Mouse (Mus musculus) midbrain, embryonic 16.5 days (tissue): ENCODE results near the gene Ugt1a8. TPM values are rescaled to one million over a fixed set of nuclear protein-coding genes. Genes with fewer than 3 reads are reported as not detected.

Experiments used
- ATAC-seq: fragments of 200-750 bp; cut with Nextera tagmentation; 2 replicates; pipeline ENCODE4 v1.8.0; 2017; ENCODE audit warnings: moderate TSS enrichment
- H3K27ac ChIP-seq: fragments of 300-500 bp; sonication (generic); 2 replicates; pipeline ENCODE4 v1.5.1; 2014; ENCODE audit warnings: mild to moderate bottlenecking, low read length, mixed read lengths
- H3K27me3 ChIP-seq: fragments of 300-500 bp; sonication (generic); 2 replicates; pipeline ENCODE4 v1.6.1; 2014; ENCODE audit warnings: low read depth, low read length, mixed read lengths; ENCODE audit not compliant: control insufficient read depth, insufficient read depth
- H3K36me3 ChIP-seq: fragments of 300-500 bp; sonication (generic); 2 replicates; pipeline ENCODE4 v1.6.1; 2014; ENCODE audit warnings: mild to moderate bottlenecking, low read length, moderate library complexity, mixed read lengths; ENCODE audit not compliant: control insufficient read depth, insufficient read depth
- H3K4me1 ChIP-seq: fragments of 300-500 bp; sonication (generic); 2 replicates; pipeline ENCODE4 v1.6.1; 2014; ENCODE audit warnings: mild to moderate bottlenecking, low read length, mixed read lengths; ENCODE audit not compliant: control insufficient read depth, insufficient read depth
- H3K4me2 ChIP-seq: fragments of 300-500 bp; sonication (generic); 2 replicates; pipeline ENCODE4 v1.6.1; 2014; ENCODE audit warnings: mild to moderate bottlenecking, low read length, mixed read lengths
- H3K4me3 ChIP-seq: fragments of 300-500 bp; sonication (generic); 2 replicates; pipeline ENCODE4 v1.5.1; 2014; ENCODE audit warnings: low read depth, mild to moderate bottlenecking, low read length, moderate library complexity, mixed read lengths
- H3K9ac ChIP-seq: fragments of 300-500 bp; sonication (generic); 2 replicates; pipeline ENCODE4 v1.6.1; 2014; ENCODE audit warnings: low read depth, low read length, mixed read lengths
- H3K9me3 ChIP-seq: fragments of 300-500 bp; sonication (generic); replicated peaks from 2 replicates; pipeline ENCODE4 v1.6.1; 2014; ENCODE audit warnings: mild to moderate bottlenecking, low read length, mixed read lengths; ENCODE audit not compliant: control insufficient read depth, poor library complexity, severe bottlenecking
- WGBS: fragments of 180-500 bp; shearing (Covaris S2); extraction: QIAGEN DNeasy Blood & Tissue Kit; methylation state at CpG from one replicate; pipeline ENCODE4 v1.1.7; 2014; 5-methylcytosine and 5-hydroxymethylcytosine counted together
- polyA plus RNA-seq: library from polyadenylated mRNA; unstranded; fragments of >200 nt; fragmentation: Nextera tagmentation; extraction: Ambion mirVana; gene quantifications from 2 replicates; pipeline ENCODE4 v1.2.1, GENCODE M21; 2015

Gene Ugt1a8
- polyA plus RNA-seq, 1 experiment from 2014 or later = not detected

DNA sequence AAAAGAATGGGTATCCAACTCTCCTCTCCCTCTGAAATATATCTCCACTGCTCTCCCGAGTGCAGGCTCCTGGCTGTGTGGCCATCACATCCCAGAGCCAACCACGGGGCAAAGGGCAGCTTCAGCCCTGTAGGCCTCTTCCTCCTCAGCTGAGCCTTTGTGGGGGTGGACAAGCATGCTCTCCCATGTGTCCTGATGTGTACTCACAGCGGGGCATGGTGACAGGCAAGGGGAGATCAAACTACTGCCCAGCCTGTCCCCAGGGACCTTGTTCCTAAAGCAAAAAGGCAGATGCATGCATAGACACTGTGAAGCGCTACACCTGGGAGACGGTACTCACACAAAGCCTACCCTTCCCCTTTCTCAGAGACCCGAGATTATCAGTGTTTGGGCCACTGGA lies 172.5 kb downstream of the Ugt1a8 start:
- peaks cover 48% of the 10 kb centered on the region for H3K36me3 ChIP-seq
- H3K9ac ChIP-seq = no peak overlapping the region
- H3K9me3 ChIP-seq = peaks cover 25% of the 10 kb centered on the region

DNA sequence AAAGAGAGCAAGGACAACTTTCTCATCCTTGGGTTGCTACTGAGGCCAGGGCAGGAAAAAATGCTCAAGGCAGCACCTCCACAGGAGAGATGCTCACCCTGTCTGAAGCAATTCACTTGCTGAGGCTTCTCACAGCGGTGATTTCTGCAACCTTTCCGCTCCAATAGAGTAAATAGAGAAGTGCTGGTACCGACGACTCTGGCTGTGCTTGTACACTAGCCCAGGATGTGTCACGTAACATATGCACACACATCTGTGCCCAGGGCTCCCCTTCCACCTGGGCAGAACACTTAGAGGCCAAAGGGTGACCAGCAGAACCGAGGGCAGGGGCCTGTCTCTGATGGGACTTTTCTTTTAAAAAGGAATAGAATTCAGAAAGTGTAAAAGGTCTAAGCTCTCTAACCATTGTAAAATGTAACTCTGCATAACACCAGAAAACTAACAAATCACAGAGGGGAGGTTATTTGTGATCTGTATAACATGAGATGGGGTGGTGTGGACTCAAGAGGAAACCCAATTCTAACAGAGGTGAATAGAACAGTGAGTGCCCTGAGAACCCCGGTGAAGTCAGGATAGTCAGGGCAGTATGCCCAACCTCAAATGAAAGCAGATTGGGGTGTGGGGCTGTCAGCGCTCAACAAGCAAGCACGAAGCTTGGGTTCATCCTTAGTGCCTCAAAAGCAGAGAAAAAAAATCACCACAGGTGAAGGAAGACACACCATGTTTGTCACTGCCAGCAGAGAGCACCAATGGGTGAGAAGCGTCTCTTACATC lies 173.2 kb downstream of the Ugt1a8 start:
- H3K4me1 ChIP-seq = no peaks in the 10 kb centered on the region
- H3K9me3 ChIP-seq = peaks cover 18% of the 10 kb centered on the region
- peaks cover 54% of the 10 kb centered on the region for H3K36me3 ChIP-seq
- H3K27me3 ChIP-seq = no peaks in the 10 kb centered on the region
- H3K27ac ChIP-seq = no peak overlapping the region
- ATAC-seq = no peak
- no peak overlapping the region for H3K4me3 ChIP-seq
- WGBS = 84% methylated on average over 10 of the region's 10 CpGs
- no peak overlapping the region for H3K9ac ChIP-seq
- no peak overlapping the region for H3K4me2 ChIP-seq

More for the DNA sequence above, 172.5 kb downstream of the Ugt1a8 start:
- no peak overlapping the region for H3K4me3 ChIP-seq
- no peak overlapping the region for H3K4me2 ChIP-seq
- ATAC-seq = no peak; the same call in 1 of the 2 replicates
- no peaks in the 10 kb centered on the region for H3K4me1 ChIP-seq
- no peaks in the 10 kb centered on the region for H3K27me3 ChIP-seq
- H3K27ac ChIP-seq = no peak overlapping the region
- WGBS = 86% methylated on average over 6 of the region's 6 CpGs

DNA sequence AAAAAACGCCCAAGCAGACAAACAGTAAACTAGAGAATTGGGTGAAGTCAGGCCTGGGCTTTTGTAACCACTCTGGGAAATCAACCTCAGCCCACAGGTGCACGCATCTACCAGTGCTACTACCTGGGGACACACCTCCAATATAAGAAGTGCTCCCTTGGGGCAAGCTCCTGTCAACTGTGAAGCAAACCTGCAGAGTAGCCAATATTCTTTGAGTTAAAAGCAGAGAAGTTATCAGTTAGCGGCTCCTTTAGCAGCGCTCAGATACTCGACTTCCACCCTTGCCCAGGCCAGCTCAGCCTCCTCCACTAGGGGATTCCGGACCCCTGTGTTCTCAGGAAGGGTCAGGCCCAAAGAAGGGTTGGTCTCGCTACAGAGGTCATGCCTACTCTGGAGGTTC lies 174.1 kb downstream of the Ugt1a8 start:
- Histone ChIP-seq H3K9me3 (peaks cover 9% of the 10 kb centered on the region), H3K27me3 (no peaks in the 10 kb centered on the region), H3K27ac (no peak overlapping the region), H3K4me2 (no peak overlapping the region), H3K36me3 (peaks cover 64% of the 10 kb centered on the region), H3K9ac (no peak overlapping the region), H3K4me1 (no peaks in the 10 kb centered on the region), H3K4me3 (no peak overlapping the region)
- no peak for ATAC-seq
- 87% methylated on average over 7 of the region's 7 CpGs for WGBS

GRCm38 (mm10) chr1:88262255-88262654 lies 174.6 kb downstream of the Ugt1a8 start:
- Histone ChIP-seq H3K9me3 (peaks cover 4% of the 10 kb centered on the region; the same call in 1 of the 2 replicates), H3K4me1 (no peaks in the 10 kb centered on the region), H3K27ac (no peak overlapping the region), H3K9ac (no peak overlapping the region), H3K27me3 (no peaks in the 10 kb centered on the region), H3K4me2 (no peak overlapping the region), H3K4me3 (no peak overlapping the region), H3K36me3 (peaks cover 69% of the 10 kb centered on the region)
- no peak for ATAC-seq
- 90% methylated on average over 4 of the region's 4 CpGs for WGBS

- H3K4me1 ChIP-seq = no peaks in the 10 kb centered on the region
- 78% methylated on average over 6 of the region's 6 CpGs for WGBS
- H3K4me2 ChIP-seq = no peak overlapping the region
- H3K27ac ChIP-seq = no peak overlapping the region
- H3K27me3 ChIP-seq = no peaks in the 10 kb centered on the region
- no peak for ATAC-seq
- no peak overlapping the region for H3K9ac ChIP-seq
- no peaks in the 10 kb centered on the region for H3K9me3 ChIP-seq
- H3K36me3 ChIP-seq = peaks cover 76% of the 10 kb centered on the region
- no peak overlapping the region for H3K4me3 ChIP-seq
Measured at GRCm38 (mm10) chr1:88262961-88263360, 175.3 kb downstream of the Ugt1a8 start.

DNA sequence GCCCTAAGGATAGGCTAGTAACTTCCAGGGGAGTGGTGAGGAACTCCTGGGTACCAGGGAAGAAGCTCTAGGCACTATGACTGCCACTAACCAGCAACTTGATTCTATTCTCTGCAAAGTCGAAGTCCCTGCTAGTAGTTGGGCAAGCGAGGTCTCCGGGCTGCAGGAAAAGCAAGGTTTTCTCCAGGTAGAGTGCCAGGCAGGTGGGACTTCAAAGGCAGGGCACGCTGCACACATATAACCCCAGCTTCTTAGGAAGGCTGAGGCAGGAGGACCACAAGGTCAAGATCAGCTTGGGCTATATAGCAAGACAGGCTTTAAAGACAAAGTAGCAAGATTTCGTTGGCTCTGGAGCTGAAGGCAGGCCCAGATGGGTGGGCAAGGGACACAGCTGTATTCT lies 176.2 kb downstream of the Ugt1a8 start:
- no peak for ATAC-seq
- Histone ChIP-seq H3K27ac (no peak overlapping the region), H3K9me3 (no peaks in the 10 kb centered on the region), H3K36me3 (peaks cover 84% of the 10 kb centered on the region), H3K9ac (no peak overlapping the region), H3K4me3 (no peak overlapping the region), H3K27me3 (no peaks in the 10 kb centered on the region), H3K4me2 (no peak overlapping the region), H3K4me1 (no peaks in the 10 kb centered on the region)
- WGBS = 94% methylated on average over 5 of the region's 5 CpGs

GRCm38 (mm10) chr1:88264237-88264868 lies 176.7 kb downstream of the Ugt1a8 start:
- H3K4me2 ChIP-seq = no peak overlapping the region
- WGBS = 92% methylated on average over 7 of the region's 7 CpGs

DNA sequence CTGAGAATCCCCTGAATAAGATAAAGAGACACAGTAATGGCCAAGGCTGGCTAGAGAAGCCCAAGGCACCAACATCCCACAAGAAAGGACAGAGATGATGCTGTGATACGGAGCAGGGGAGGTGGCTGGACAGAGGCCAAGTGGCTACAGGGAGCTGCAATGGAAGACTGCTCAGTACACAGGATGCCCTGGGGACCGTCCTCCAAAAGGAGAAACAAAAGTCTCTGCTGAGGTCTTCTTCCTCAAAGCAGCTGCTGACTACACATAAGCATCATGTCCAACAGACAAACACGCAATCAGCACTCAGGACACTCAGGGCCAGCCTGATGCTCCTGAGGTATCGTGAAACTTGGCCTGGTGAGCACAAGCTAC lies 177.2 kb downstream of the Ugt1a8 start:
- no peaks in the 10 kb centered on the region for H3K27me3 ChIP-seq
- no peak overlapping the region for H3K27ac ChIP-seq
- no peaks in the 10 kb centered on the region for H3K9me3 ChIP-seq
- no peaks in the 10 kb centered on the region for H3K4me1 ChIP-seq
- H3K4me3 ChIP-seq = no peak overlapping the region
- ATAC-seq = no peak
- H3K4me2 ChIP-seq = no peak overlapping the region
- 82% methylated on average over 4 of the region's 4 CpGs for WGBS
- H3K36me3 ChIP-seq = peaks cover 93% of the 10 kb centered on the region
- H3K9ac ChIP-seq = no peak overlapping the region

More at GRCm38 (mm10) chr1:88264237-88264868, 176.7 kb downstream of the Ugt1a8 start:
- Histone ChIP-seq H3K4me1 (no peaks in the 10 kb centered on the region), H3K27me3 (no peaks in the 10 kb centered on the region), H3K9ac (no peak overlapping the region), H3K4me3 (no peak overlapping the region), H3K27ac (no peak overlapping the region), H3K9me3 (no peaks in the 10 kb centered on the region), H3K36me3 (peaks cover 90% of the 10 kb centered on the region)
- ATAC-seq = no peak

DNA sequence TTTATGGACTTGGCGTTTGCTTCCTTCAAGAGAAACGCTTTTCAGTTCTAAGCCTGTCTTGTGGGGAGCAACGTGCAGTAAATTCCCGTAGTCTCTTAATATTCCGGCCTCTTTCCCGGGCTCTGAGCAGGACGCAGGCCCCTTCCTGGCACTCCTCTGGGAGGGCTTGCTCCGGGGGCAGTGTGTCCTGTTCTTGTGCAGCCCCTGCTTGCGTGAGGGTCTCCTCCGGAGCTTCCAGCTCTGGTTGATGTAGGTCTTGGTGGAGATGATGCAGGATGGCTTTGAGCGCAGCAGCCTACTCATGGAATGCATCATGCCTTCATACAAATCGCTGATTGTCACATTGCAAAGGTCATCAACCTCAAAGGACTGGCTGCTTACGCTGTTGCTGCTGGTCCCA lies 178.5 kb downstream of the Ugt1a8 start:
- Histone ChIP-seq H3K4me3 (no peak overlapping the region), H3K36me3 (peaks cover 88% of the 10 kb centered on the region), H3K4me1 (no peaks in the 10 kb centered on the region), H3K9me3 (no peaks in the 10 kb centered on the region), H3K27ac (no peak overlapping the region), H3K27me3 (no peaks in the 10 kb centered on the region), H3K9ac (no peak overlapping the region), H3K4me2 (no peak overlapping the region)
- 91% methylated on average over 13 of the region's 13 CpGs for WGBS
- no peak for ATAC-seq
